Mouse (Mus musculus) monocyte, adult 2 months (primary cell): ENCODE results near the gene Rhcg.
A peak's percentile ranks its signal among the peaks of the same experiment; 100 is the strongest.

Experiments
- DNase-seq, 2 experiments: peaks; one replicate each; pipeline ENCODE4 v3.0.0; 2022; ENCODE audit warnings: low spot score in 2 of 2, low read depth in 1 of 2

The Rhcg gene

DNA sequence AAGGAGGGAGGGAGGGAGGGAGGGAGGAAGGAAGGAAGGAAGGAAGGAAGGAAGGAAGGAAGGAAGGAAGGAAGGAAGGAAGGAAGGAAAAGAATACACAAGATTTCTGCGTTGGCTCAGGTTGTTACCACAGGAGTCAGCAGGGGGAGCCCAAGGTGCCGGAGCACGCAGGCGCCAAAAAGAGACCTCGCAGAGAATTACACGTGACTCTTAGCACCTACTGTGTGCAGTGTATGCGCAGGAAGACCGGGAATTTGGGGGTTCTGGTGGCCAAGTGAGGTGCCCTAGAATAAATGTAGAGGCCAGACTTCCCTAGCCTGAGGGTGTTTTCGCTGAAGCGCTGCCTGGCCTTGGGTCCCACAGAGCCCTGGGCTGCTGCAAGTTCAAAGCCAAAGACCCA lies 64.8 kb downstream of the Rhcg start:
- no peak for DNase-seq

DNA sequence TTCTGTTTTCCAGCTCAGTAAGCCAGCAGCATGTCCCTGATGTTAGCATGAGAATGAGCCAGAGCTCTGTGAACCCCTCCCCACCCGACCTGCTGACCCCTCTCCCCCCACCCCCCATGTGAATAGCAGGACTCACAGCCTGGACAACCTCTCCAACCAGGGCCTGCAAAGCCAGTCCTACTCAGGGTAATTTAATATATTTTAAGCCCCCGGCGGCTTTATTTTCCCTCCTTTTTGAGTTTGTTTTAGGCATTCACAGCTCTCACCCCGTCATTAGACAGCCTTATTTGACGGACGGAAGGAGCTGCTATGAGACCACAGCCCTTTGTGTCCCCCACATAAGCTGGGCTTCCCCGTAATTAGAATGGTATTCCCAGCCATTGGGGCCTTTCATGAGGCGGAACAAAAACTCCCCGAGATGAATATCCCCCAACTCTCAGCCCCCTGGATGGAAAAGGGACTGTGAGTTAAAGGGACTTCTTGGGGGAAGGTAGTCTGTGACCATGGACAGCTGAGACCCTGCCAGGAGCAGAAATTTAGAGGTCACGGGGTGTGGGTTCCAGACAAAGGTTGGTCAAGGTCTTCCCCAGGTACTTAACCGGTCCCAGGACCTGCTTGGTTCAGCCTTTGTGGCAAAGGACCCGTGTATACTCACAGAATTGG lies 68.4 kb downstream of the Rhcg start:
- DNase-seq = no peak

- DNase-seq = peak in 1 of 2 experiments; percentile 36
Measured at GRCm38 (mm10) chr7:79547092-79547491, 70.4 kb downstream of the Rhcg start.

- no peak for DNase-seq
Measured at GRCm38 (mm10) chr7:79545066-79545400, 72.4 kb downstream of the Rhcg start.

GRCm38 (mm10) chr7:79544281-79545065 lies 73.0 kb downstream of the Rhcg start:
- DNase-seq = no peak
